Mouse (Mus musculus) cerebellum, adult 2 months (tissue): ENCODE data around the gene Urb1.

ENCODE experiments used
- CTCF ChIP-seq: fragments of 200-500 bp; IDR thresholded peaks from 2 replicates; pipeline ENCODE4 v1.5.1; 2011; ENCODE audit warnings: low read depth, mild to moderate bottlenecking, control low read depth, low read length, moderate library complexity, borderline replicate concordance; ENCODE audit not compliant: insufficient read depth
- POLR2A ChIP-seq: fragments of 200-500 bp; IDR thresholded peaks from 2 replicates; pipeline ENCODE4 v1.6.1; 2011; ENCODE audit warnings: low read length, control low read depth, borderline replicate concordance; ENCODE audit not compliant: insufficient read depth

GRCm38 (mm10) chr16:90753386-90753941 lies 56.7 kb downstream of the Urb1 start:
- TF ChIP-seq CTCF, result no peak
- no peak for TF ChIP-seq POLR2A
